Mouse (Mus musculus): ENCODE measurements around the gene H2-M10.2.
A peak's percentile ranks its signal among the peaks of the same experiment; 100 is the strongest.

Gene H2-M10.2

GRCm38 (mm10) chr17:36286390-36286789, at the start of gene H2-M10.2:
Gene H2-M10.2 (minus strand): TSS chr17:36286490.
- DNase-seq (ENCODE audit: low spot score): no peak

DNA sequence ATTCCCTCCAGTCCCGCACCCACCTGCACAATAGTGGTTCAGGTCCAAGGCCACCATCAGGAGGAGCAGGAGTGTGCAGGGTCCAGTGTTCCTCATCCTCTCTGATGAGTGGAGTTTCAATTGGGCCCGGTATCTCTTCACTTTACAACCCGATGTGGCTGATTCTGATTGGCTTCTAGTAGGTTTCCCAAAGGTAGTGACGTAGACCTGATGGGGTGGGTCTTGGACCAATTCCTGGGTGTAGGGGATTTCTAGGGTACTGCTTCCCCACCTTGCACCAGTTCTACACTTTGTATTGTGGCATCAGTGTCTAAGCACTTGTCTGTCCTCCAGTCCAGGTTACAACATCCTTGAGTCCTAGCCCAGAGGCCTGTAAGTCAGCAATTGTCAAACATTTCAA, 39.8 kb upstream of the H2-M10.2 start, which contains the start of gene H2-M10.1:
TSS of gene H2-M10.1 (minus strand) at position 101 of the 400 bp plus-strand sequence.
- no peak for DNase-seq (ENCODE audit: low spot score)

DNA sequence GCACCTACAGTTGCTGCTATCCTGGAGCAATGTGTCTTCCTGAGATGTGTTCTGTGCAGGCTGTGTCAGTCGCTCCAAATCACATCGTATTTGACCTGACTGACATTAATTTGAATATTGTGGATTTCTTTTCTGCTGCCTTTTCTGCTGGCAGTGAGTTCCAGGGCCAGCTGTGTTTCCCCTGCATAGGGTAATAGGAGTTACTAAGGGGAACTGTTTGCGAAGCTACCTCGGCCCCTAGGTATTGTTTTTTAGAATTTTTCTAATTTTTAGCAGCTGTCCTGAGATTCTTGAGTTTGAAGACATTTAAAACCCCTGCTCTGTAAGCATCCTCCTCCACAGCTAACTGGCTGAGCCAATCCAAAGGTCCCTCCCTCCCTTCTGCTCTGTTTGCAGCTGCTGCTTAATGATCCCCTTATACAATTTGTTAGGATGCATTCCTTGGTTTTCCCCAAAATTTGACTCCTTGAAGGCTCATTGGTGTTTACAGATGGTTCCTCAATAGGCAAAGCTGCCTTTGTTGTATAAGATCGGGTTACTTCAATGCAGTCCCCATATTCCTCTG, 29.5 kb upstream of the H2-M10.2 start:
- no peak for DNase-seq (ENCODE audit: low spot score)

DNA sequence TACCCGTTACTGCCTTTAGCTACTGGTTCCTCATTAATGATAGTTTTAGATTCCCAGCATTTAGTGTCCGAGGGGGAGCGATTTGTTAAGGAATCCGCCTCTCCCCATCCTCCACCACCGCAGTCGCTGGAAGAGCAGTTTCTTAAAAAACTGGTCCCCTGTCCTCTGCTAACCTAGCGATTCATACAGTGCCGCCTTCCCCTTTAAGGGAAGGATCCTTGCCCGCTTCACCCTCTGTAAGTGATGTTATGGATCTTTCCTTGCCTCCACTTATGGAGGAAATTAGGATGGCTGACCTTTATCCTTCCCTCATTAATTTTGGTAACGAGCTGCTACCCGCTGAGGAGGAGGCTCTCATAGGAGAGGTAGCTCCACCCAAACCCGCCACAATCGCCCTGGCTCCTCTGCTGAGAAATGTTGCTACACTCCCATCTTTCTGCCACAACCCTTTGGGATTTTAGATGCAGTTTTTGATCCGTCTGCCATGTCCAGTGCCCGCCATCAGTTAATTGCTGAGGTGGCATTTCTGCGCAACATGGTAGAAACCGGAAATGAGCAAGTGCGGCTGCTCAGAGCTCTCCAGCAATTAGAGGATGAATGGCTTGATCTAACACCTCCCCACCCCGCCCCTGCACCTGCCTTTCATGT, 28.9 kb upstream of the H2-M10.2 start:
- DNase-seq (ENCODE audit: low spot score): peak; percentile 76

DNA sequence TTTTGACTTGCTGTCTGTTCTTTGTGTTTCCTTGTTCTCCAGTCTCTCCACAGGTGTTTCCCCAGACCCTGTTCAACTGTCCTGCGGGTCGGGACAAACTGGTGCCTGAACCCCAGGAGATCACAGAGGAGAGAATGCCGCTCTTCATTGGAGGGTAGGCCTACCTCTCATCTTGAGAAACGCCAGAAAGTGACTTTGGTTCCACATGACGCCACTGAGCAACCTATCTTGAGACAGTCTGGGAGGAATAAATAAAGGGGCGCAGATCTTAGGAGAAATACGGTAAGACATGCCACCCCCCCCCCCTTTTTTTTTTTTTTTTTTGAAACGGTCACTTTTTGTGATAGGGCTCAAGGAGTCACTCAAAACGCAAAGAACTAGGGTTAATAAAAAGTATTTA, 28.2 kb upstream of the H2-M10.2 start:
- peak; percentile 1 for DNase-seq (ENCODE audit: low spot score)

DNA sequence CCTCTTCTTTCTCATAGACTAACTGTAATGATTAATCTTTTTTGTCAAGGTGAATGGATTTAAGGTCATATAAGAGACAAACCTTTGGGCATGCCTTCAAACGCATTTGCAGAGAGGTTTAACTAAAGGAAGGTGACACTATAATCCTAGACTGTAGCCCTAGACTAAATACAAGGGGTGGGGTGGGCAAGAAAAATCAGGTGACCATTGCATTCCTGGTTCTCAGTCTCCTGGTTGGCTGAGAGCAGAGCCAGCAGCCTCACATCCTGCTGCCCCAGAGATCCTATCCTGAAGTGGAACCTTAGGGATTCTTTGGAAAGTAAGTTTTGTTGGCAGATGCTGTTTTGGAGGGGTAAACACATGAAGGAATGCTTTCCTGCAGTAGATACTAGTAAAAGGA, 23.0 kb upstream of the H2-M10.2 start:
- DNase-seq (ENCODE audit: low spot score): no peak

DNA sequence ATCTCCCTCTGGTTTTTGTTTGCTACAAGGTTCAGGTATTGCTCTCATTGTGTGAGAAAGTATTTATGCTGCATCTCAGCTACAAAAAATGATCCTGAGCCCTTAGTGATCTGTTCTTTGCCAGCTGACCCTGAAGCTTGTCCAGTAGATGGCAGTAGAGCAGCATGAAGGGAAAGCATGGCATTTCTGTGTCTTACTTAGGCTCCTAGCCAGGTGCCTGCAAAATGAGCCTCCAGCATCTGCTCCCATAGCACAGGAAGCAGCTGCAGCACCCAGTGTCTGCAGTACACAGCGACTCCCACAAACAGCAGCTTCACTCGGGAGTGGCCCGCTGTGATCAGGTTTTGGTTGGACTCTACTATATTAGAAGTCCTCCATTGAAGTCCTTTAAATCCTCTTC, 22.6 kb upstream of the H2-M10.2 start:
- DNase-seq (ENCODE audit: low spot score): peak; percentile 76

- DNase-seq (ENCODE audit: low spot score): no peak
Measured at GRCm38 (mm10) chr17:36281521-36282245, 4.6 kb downstream of the H2-M10.2 start.

DNA sequence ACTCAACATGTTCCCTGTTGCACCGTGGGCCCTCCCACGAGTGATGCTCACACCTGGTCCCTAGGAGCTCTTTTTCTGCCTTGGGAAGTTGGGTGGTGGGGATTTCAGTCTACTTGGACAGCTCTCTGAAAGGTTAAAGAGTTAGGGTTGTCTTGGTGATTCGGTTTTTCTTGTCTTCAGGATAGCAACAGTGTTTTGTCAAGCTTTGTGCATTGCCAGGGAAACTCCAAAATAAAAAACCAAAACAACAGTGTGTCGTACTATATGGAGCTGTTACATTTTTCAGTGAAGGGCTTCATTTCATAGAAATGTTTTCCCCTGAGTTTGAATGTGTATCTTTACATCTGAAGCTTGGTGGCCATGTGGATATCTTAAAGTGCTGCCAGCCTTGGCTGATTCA, 11.5 kb downstream of the H2-M10.2 start:
- no peak for DNase-seq (ENCODE audit: low spot score)

DNA sequence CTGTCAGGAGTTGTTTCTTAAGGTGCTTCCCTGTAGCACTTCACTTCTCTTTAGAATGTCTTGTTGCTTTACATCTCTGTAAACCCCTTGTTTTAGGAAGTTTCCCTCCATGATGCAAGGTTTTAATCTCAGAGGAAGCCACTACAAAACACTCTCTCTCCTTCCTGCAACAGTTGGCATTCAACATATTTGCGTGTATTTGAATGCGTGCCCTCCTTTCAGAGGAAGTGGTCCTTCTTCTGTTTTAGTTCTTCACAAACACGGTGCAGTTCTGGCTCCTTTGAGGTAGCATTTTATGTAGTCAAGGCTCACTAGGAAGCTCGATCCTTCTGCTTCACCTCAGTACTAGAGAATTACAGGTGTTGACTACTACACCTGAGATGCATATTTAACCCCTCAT, 12.5 kb downstream of the H2-M10.2 start:
- peak; percentile 40 for DNase-seq (ENCODE audit: low spot score)

DNA sequence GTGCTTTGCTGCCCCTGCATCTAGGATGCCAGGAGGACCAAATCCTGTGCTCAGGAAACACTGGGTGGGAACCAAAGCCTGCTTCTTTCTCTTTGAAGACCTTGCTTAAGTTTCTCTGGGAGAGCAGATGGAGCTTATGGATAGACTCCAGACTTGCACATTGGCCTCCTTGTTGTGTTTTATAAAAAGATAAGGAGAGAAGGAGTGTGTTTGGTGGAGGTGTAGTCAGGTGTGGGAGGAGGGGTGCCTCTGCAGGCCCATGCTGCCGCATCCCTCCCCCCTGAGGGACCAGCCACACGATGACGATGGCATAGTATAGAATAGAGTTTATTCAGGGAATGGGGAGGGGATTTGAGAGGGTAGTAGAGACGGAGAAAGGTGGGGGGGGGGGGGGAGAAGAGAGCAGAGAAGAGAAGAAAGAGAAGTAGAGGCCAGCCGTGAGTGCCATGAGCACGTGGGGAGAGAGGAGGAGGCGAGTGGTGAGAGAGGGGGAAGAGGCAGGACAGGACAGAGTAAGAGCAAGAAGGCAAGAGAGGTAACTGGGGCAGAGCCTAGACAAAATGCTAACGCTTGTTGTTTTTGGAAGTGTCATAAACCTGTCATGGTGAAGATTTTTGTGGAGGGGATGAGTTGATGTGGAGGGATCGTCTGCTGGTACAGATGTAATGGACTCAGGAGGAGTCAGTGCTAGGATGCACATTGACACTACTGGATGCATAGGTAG, 13.5 kb downstream of the H2-M10.2 start:
- DNase-seq (ENCODE audit: low spot score): no peak

DNA sequence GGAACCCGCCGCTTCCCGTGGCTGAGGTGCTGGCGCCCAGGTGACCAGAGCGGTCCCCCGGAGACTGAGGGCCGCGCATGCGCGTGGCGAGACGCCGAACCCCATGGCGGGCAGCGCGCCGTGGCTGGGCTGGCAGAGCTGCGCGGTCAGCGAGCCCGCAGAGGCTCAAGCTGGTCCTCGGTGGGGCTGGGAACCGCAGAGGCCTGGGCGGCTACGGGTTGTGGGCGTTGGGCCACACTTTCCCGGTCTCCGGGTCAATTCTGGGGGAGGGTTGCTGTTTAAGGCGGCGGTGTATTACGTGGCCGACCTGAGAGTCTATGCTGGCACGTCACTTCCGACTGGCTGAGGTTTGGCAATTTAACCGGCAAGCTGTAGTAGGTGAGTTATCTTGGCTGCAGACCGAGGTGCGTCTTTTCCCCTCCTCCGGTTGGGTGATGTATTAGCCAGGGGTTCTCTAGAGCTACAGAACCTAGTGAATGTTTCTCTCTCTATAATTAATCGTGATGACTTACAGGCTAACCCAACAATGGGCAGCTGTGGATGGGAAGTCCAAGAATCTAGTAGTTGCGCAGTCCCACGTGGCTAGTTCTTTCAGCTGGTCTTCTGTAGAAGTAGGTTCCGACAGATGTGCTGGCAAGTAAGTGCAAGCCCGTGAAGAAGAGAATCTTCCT, 14.6 kb downstream of the H2-M10.2 start, which contains the start of gene Trim39:
TSS of gene Trim39 (minus strand) at position 662 of the 671 bp plus-strand sequence.
- DNase-seq (ENCODE audit: low spot score): peak; percentile 90

DNA sequence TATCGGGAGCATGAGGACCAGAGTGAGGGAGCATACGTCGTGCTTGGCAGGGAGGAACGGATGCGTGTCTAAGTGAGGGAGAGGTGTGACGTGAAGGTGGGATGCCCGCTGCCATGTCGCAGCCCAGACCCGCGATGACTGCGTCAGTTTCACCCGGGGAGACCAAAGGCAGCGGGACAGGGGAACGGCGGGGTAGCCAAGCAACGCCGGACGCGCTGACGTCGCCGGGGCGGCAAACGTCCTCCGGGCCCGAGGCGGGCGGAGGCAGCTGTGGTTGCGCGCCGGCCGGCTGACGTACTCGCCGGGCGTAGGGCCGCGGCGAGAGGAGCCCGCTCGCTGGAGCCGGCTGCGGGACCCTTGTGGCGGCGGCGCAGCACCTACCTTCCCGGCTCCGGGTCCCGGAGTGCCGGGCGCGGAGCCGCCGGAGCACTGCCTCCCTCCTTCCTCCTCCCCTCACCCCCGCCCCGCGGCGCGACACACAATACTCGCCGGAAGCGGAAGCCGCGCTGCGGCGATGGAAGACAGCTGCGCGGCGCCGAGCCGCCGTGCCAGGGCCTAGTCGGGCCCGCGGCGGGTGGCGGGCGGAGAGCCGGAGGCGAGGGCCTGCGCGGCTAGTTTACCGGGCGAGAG, 15.2 kb downstream of the H2-M10.2 start:
- DNase-seq (ENCODE audit: low spot score): peak; percentile 92

GRCm38 (mm10) chr17:36265834-36266233, 20.5 kb downstream of the H2-M10.2 start:
- peak; percentile 77 for DNase-seq (ENCODE audit: low spot score)

DNA sequence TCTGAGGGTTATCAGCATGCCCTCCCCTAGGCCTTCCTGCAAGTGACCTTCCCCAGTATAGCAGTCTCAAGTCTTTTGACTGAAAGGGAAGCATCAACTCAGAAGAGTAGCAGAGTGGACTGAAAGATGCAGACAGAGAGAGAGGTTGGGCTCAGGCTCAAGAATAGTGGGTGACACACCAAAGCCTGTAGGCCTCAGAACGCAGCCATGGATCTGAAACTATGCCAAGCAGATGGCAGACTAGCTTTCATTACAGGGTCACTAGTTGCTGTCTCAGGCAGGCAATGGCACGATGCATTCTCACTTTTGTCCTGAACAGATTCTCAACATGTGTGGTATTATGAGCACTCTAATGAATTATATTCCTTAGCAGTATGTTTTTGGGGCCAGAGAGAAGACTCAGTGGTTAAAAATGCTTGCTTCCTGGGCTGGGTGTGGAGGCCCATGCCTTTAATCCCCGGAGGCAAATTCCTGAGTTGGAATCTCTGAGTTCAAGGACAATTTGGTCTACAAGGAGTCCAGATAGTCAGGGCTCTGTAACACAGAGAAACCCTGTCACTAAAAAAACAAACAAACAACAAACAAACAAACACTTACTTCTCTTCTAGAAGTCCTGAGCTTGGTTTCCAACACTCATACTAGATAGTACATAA, 21.9 kb downstream of the H2-M10.2 start:
- DNase-seq (ENCODE audit: low spot score): no peak

DNA sequence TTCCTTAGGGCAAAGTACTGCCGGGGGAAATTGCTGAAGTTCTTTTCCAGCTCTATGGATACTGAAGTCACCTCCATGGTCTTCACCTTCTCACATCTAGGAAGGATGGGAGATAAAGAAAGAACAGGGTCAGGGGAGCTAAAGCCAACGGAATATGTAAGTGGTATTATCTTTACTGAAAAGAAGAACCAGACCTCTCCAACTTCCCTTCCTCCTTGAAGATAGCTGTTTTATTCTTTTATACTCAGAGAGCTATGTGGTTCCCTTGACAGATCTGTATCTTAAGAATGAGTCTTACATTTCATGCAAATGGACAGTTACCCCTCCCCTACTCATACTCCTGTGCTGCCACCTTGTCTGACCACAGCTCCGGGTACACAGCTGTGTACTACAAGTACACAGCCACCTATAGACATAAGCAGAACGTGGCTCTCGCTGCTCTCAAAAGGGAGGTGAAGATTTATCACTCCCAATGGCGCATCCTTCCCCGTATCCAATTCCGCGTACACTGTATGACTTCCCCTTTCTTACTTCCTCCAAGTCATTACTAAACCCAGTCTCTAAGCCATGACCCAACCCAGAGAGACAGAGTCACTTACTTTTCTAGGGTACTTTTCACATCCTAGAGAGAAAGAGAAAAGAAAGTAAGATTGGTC, 24.7 kb downstream of the H2-M10.2 start:
- no peak for DNase-seq (ENCODE audit: low spot score)

DNA sequence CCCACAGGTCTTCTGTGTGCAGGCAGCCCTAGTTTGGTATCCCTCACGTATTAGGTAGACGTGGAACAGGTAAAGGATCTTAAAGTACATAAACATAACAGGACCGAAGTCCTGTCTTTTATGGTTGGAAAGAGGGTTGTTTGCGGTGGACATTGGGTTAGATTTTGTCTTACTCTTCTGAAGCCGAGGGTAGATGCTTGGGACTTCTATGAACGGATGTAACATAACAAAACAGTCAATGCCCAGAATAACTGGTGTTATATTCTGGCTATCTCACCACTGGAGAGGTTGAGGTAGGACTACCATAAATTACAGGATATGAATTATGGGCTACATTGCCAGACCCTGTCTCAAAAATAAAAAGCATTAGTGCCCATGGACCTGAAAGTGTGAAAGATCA, 28.3 kb downstream of the H2-M10.2 start, which contains the start of gene Rpp21:
TSS of gene Rpp21 (minus strand) at position 101 of the 400 bp plus-strand sequence.
- no peak for DNase-seq (ENCODE audit: low spot score)

DNA sequence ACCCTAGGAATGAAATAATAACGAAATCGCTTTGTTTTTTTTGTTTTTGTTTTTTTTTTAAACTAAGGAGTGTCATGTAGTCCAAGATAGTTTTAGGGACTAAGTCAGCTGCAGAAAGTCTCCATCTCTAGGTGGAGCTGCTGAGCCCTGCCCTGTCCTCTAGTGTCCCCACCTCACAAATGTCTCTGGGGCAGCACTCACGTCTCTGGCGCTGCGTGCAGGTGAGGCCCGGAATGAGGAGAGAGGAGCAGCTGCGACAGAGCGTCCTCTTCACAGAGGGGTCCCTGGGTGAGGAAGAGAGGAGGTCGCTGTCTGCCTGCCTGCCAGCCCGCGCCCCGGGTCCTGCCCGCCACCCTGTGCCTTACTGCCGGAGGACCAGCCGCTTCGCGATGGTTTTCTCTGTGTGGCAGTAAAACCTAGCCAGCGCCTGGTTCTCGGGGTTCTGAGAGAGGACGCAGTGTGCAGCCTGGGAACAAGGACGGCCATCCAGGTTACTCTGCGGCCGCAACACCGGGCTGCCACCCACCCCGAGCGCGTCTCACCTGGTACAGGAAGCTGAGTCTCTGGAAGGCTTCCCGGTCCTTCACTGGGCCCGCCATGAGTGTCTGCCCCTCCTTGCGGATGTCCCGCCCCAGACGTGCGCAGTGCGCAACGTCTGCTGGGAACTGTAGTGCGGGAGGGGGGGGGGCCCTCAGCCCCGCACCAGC, 28.9 kb downstream of the H2-M10.2 start:
- peak; percentile 78 for DNase-seq (ENCODE audit: low spot score)

GRCm38 (mm10) chr17:36253087-36253600, 33.1 kb downstream of the H2-M10.2 start:
- no peak for DNase-seq (ENCODE audit: low spot score)

Measured in T-cell, adult 2 months (primary cell).